Mouse (Mus musculus): ENCODE data around the gene Foxj3. TPM values are rescaled to one million over a fixed set of nuclear protein-coding genes. Genes with fewer than 3 reads are reported as not detected.
"Not testable (repeated sequence)": the region's sequence is repeated elsewhere in the genome, so short reads cannot be mapped to it uniquely, and the experiment has no call there.

Foxj3 gene
- polyA plus RNA-seq, 1 experiment = 9.5 TPM

DNA sequence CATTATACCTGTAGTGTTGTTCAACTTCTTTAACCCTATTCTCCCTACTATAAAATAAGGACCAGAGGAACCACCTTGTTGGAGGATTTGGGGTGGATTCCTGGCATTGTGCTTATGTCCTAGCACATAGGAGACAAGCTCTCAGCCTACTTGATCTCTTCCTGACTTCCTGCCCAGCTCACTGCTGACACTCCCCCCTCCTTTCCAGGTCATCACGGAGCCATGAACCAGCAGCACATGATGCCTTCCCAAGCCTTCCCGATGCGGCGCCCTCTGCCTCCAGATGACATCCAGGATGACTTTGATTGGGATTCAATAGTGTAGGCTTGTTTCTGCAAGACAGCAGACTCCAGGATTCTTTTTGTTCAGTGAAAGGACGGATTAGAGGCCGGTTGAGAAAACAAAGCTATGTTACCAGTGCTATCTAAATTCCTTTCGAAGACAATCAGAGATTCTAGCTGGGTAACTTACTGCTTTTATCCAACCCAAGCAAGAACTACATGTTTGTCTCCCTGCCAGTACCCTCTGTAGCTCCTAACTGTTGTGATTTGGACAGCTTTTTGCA is 89.4 kb downstream of the Foxj3 start:
- no peaks in the 10 kb centered on the region for H3K4me1 ChIP-seq (ENCODE audit: control insufficient read depth, insufficient read depth, insufficient read length)
- no peak for DNase-seq (ENCODE audit: low read depth in 1 of 2, low spot score in 2 of 2)
- H3K27ac ChIP-seq (ENCODE audit: insufficient read depth, low read length) = no peak overlapping the region
- TF ChIP-seq POLR2A (IDR thresholded peaks at IDR 0.05; ENCODE audit: low read depth, low read length) (no peak), CTCF (IDR thresholded peaks at IDR 0.05; ENCODE audit: extremely low read depth, insufficient read depth, insufficient read length, insufficient replicate concordance) (no peak)
- no peaks in the 10 kb centered on the region for H3K27me3 ChIP-seq (ENCODE audit: control insufficient read depth, insufficient read depth, low read length)
- peaks cover 25% of the 10 kb centered on the region for H3K36me3 ChIP-seq (ENCODE audit: control insufficient read depth, insufficient read depth, low read length)
- WGBS = 87% methylated on average over 7 of the region's 7 CpGs
- no peak overlapping the region for H3K4me3 ChIP-seq (ENCODE audit: extremely low read depth, insufficient read depth, insufficient read length)

DNA sequence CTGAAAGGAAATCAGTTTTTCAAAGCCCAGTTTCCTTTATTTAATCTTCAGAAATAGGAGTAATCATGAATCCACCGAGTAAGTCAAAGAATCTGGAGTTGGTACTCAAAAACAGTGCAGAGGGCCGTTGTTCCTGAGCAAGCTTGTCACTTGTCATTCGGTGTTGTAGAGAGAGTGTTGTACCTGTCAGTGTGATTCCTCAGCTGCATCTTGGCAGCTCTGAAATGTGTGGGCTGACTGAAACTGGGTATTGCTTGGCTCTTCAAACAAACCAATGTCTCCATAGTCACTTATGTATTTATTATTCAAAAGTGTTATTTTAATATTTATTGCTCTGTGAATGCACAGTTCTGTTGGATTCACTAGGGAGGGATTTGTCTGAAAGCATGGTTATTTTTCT is 90.1 kb downstream of the Foxj3 start:
- Histone ChIP-seq H3K4me1 (ENCODE audit: control insufficient read depth, insufficient read depth, insufficient read length) (no peaks in the 10 kb centered on the region), H3K27ac (ENCODE audit: insufficient read depth, low read length) (no peak overlapping the region), H3K36me3 (ENCODE audit: control insufficient read depth, insufficient read depth, low read length) (peaks cover 25% of the 10 kb centered on the region), H3K27me3 (ENCODE audit: control insufficient read depth, insufficient read depth, low read length) (no peaks in the 10 kb centered on the region), H3K4me3 (ENCODE audit: extremely low read depth, insufficient read depth, insufficient read length) (no peak overlapping the region)
- WGBS = 88% methylated on average over 3 of the region's 3 CpGs
- no peak for DNase-seq (ENCODE audit: low read depth in 1 of 2, low spot score in 2 of 2)
- TF ChIP-seq CTCF (IDR thresholded peaks at IDR 0.05; ENCODE audit: extremely low read depth, insufficient read depth, insufficient read length, insufficient replicate concordance) = no peak
- TF ChIP-seq POLR2A (IDR thresholded peaks at IDR 0.05; ENCODE audit: low read depth, low read length) = no peak

DNA sequence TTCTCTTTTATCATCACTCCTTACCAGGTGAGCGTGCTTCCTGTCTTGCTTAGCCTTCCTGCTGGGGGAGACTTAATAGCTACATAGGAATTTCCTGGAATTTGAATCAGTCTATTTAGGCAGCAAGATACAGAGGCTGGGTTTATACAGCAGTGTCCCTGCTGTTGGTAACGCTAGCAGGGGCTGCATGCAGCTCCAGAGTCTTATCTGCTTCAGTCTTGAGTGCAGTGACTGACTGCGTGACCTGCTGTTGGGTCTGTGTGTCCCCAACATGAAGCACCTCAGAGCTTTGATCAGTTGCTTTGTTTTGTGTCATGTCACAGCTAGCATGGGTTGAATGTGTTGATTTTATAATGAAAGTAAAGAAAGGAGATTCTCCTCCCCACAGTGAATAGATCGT is 90.5 kb downstream of the Foxj3 start:
- 93% methylated on average over 4 of the region's 4 CpGs for WGBS
- no peak overlapping the region for H3K27ac ChIP-seq (ENCODE audit: insufficient read depth, low read length)
- DNase-seq (ENCODE audit: low read depth in 1 of 2, low spot score in 2 of 2) = no peak
- no peak overlapping the region for H3K4me3 ChIP-seq (ENCODE audit: extremely low read depth, insufficient read depth, insufficient read length)
- no peaks in the 10 kb centered on the region for H3K27me3 ChIP-seq (ENCODE audit: control insufficient read depth, insufficient read depth, low read length)
- no peak for TF ChIP-seq CTCF (IDR thresholded peaks at IDR 0.05; ENCODE audit: extremely low read depth, insufficient read depth, insufficient read length, insufficient replicate concordance)
- no peak for TF ChIP-seq POLR2A (IDR thresholded peaks at IDR 0.05; ENCODE audit: low read depth, low read length)
- H3K4me1 ChIP-seq (ENCODE audit: control insufficient read depth, insufficient read depth, insufficient read length) = no peaks in the 10 kb centered on the region
- H3K36me3 ChIP-seq (ENCODE audit: control insufficient read depth, insufficient read depth, low read length) = peaks cover 25% of the 10 kb centered on the region

DNA sequence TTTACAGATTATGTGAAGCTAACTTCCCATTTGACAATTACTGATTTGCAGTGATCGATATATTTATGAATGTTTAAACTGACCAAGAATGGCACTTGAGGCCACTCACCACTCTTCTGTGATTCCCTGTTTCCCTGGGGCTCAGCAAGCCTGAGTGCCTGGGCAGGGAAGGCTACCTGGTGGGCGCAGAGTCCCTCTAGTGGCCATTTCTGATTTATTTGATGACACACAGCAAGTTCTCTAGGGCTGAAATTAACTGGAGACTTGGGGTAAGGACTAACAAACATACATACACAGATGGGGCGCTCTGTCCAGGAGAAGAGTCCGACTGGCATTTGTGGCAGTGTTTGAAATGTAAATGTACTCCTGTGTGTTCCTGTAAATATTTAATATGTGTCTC is 91.6 kb downstream of the Foxj3 start:
- peaks cover 21% of the 10 kb centered on the region for H3K36me3 ChIP-seq (ENCODE audit: control insufficient read depth, insufficient read depth, low read length)
- not testable (repeated sequence) for H3K4me1 ChIP-seq (ENCODE audit: control insufficient read depth, insufficient read depth, insufficient read length); H3K27ac ChIP-seq (ENCODE audit: insufficient read depth, low read length); DNase-seq (ENCODE audit: low read depth in 1 of 2, low spot score in 2 of 2); H3K4me3 ChIP-seq (ENCODE audit: extremely low read depth, insufficient read depth, insufficient read length); H3K27me3 ChIP-seq (ENCODE audit: control insufficient read depth, insufficient read depth, low read length)
- 82% methylated on average over 4 of the region's 4 CpGs for WGBS

DNA sequence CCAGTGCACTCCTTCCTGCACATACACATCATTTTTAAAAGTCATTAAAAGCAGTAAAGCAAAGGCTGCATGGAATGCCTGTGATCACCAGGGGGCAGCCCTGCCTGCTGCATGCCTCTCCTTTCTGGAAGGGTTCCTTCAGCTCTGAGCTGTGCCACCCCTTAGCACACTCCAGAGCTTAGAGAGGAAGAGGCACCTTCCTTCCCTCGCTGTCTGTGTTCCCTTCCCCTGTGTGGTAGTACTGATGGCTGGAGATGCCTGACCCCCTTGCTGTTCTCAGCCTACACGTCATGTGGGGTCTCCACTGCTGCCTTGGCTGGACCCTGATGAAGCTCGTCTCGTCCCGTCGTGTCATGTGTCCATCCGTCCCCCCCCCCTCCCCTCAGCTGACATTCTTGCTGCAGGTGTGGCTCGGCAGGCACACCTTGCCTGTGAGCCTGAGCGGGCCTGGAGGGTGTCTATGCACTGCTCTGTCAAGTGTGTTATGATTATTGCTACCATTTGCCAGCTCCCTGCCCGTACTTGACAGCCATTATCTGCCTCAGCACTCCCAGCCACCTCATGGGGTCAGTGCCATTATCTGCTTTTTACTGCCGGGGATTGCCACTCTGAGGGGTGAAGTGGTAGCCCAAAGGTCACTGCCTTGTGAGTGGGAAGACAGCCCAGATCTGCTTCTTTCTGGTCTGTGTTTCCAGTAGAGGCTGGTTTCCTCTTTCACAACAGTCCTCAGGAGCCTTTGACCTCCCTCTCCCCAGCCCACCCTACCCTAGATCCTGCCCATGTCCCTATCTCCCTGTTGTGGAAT is 94.5 kb downstream of the Foxj3 start:
- H3K27ac ChIP-seq (ENCODE audit: insufficient read depth, low read length) = no peak overlapping the region
- no peak overlapping the region for H3K4me3 ChIP-seq (ENCODE audit: extremely low read depth, insufficient read depth, insufficient read length)
- H3K36me3 ChIP-seq (ENCODE audit: control insufficient read depth, insufficient read depth, low read length) = peaks cover 14% of the 10 kb centered on the region
- H3K4me1 ChIP-seq (ENCODE audit: control insufficient read depth, insufficient read depth, insufficient read length) = no peaks in the 10 kb centered on the region
- peak in 1 of 2 experiments; percentile 29 for DNase-seq (ENCODE audit: low read depth in 1 of 2, low spot score in 2 of 2)
- TF ChIP-seq POLR2A (IDR thresholded peaks at IDR 0.05; ENCODE audit: low read depth, low read length) = no peak
- TF ChIP-seq CTCF (IDR thresholded peaks at IDR 0.05; ENCODE audit: extremely low read depth, insufficient read depth, insufficient read length, insufficient replicate concordance) = peak; percentile 51; the same call in 1 of the 2 replicates
- H3K27me3 ChIP-seq (ENCODE audit: control insufficient read depth, insufficient read depth, low read length) = no peaks in the 10 kb centered on the region
- 76% methylated on average over 11 of the region's 11 CpGs for WGBS

DNA sequence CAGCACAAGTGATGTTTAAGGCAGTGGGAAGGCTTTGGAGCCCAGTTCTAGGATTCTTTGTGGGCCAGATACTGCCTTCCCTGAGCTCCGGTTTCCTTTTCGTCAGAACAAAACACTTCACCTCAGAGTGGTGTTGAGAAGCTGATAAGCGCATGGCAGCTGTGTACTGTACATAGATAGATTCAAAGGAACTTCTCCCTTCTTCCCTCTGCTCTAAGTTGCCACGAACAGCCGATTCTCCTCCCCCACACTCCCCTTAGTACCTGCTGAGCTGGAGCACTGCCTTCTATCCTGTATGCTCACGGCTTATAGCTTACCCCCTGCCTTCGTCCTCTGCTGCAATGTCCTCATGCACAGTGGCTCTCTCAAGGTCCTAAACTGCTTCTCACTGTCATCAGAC is 95.9 kb downstream of the Foxj3 start:
- Histone ChIP-seq H3K4me3 (ENCODE audit: extremely low read depth, insufficient read depth, insufficient read length) (no peak overlapping the region), H3K27me3 (ENCODE audit: control insufficient read depth, insufficient read depth, low read length) (no peaks in the 10 kb centered on the region), H3K36me3 (ENCODE audit: control insufficient read depth, insufficient read depth, low read length) (peaks cover 9% of the 10 kb centered on the region), H3K4me1 (ENCODE audit: control insufficient read depth, insufficient read depth, insufficient read length) (no peaks in the 10 kb centered on the region), H3K27ac (ENCODE audit: insufficient read depth, low read length) (no peak overlapping the region)
- TF ChIP-seq CTCF (IDR thresholded peaks at IDR 0.05; ENCODE audit: extremely low read depth, insufficient read depth, insufficient read length, insufficient replicate concordance) (no peak), POLR2A (IDR thresholded peaks at IDR 0.05; ENCODE audit: low read depth, low read length) (no peak)
- no peak for DNase-seq (ENCODE audit: low read depth in 1 of 2, low spot score in 2 of 2)
- 74% methylated on average over 7 of the region's 7 CpGs for WGBS

DNA sequence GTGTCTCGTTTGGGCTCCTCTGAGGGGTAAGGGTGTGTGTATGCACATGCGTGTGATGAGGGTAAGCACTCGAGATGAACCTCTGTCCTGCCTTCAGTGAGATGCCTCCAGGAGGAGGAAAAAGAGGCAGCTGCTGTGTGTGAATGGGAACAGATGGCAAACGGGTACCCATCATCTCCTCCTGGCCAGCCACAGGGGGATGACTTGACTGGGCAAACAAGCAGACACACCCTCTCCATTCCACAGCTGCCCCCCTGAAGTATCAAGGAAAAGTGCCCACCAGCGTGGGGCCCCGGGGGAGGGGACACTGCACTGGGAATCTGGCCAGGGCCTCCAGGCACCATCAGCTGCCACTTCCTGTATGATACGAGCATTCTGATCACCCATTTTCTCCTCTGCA is 96.5 kb downstream of the Foxj3 start:
- Histone ChIP-seq H3K36me3 (ENCODE audit: control insufficient read depth, insufficient read depth, low read length) (peaks cover 9% of the 10 kb centered on the region), H3K27ac (ENCODE audit: insufficient read depth, low read length) (no peak overlapping the region), H3K4me1 (ENCODE audit: control insufficient read depth, insufficient read depth, insufficient read length) (no peaks in the 10 kb centered on the region), H3K4me3 (ENCODE audit: extremely low read depth, insufficient read depth, insufficient read length) (no peak overlapping the region), H3K27me3 (ENCODE audit: control insufficient read depth, insufficient read depth, low read length) (no peaks in the 10 kb centered on the region)
- TF ChIP-seq POLR2A (IDR thresholded peaks at IDR 0.05; ENCODE audit: low read depth, low read length) = no peak
- no peak for TF ChIP-seq CTCF (IDR thresholded peaks at IDR 0.05; ENCODE audit: extremely low read depth, insufficient read depth, insufficient read length, insufficient replicate concordance)
- 61% methylated on average over 7 of the region's 7 CpGs for WGBS
- DNase-seq (ENCODE audit: low read depth in 1 of 2, low spot score in 2 of 2) = no peak

Measured in spleen, adult 2 months (tissue).